Mouse (Mus musculus): ENCODE data around the gene Chsy1. TPM values are rescaled to one million over a fixed set of nuclear protein-coding genes. Genes with fewer than 3 reads are reported as not detected.
"Not testable (repeated sequence)": the region's sequence is repeated elsewhere in the genome, so short reads cannot be mapped to it uniquely, and the experiment has no call there.

Gene Chsy1
- total RNA-seq, 4 experiments from 2014 or later, result 13.8 to 15.8 (median 15.0) TPM

DNA sequence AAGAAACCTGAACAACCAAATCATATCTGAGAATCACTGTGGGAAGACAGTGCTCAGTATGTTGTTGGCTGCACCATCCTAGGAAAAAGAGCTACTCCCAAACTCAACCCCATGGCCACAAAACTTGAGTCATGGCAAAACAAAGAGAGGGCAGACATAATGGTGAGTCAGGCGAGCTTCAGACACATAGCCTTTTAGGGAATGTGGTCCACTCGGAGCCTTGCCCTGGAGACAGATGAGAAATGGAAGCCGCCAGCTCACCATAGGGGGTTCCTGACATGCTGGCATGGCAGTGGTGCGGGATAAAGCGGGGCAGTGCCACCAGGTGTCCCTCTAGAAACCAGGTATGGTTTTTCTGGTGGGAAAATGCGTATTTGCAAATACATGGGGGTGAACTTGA, 68.8 kb downstream of the Chsy1 start:
- DNase-seq, result no peak

GRCm38 (mm10) chr7:66179120-66179581, 69.8 kb downstream of the Chsy1 start:
- peak; percentile 54 for DNase-seq

DNA sequence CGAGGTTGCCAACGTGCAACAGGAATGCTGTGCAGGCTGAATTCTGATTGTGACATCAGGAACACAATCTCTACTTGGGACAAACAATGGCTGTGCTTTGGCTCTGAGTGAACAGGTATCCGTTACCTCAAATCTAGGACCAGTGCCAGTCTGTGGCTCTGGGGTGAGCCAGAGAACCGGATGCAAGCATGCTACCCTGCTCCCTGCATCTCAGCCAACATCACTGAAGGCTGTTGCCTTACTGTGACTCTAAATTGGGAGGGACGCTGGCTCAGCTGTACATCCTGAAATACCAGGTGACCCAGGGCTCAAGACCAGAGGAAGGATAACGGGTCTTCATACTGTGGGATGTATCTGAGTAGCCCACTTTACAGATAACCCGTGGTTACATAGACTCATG, 70.4 kb downstream of the Chsy1 start:
- DNase-seq, result no peak

DNA sequence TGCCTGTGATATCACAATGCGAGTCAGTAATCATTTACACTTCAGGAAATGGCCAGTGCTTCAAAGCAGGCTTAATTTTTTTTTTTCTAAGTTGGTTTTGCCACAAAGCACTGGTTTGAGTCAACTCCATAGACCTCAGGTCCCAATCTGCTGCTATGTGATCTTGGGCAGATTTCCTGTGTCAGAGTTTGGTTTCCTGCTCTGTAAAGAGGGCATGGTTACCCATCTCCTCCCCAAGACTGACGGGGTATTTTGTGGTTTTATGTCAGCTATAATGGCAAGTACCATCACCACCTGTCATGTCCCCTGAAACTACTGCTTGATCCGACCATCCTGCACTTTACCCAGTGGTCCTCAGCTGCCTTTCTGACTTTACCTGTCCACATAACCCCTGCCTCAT, 70.9 kb downstream of the Chsy1 start:
- no peak for DNase-seq

GRCm38 (mm10) chr7:66180711-66181365, 71.5 kb downstream of the Chsy1 start:
- DNase-seq, result peak; percentile 65

DNA sequence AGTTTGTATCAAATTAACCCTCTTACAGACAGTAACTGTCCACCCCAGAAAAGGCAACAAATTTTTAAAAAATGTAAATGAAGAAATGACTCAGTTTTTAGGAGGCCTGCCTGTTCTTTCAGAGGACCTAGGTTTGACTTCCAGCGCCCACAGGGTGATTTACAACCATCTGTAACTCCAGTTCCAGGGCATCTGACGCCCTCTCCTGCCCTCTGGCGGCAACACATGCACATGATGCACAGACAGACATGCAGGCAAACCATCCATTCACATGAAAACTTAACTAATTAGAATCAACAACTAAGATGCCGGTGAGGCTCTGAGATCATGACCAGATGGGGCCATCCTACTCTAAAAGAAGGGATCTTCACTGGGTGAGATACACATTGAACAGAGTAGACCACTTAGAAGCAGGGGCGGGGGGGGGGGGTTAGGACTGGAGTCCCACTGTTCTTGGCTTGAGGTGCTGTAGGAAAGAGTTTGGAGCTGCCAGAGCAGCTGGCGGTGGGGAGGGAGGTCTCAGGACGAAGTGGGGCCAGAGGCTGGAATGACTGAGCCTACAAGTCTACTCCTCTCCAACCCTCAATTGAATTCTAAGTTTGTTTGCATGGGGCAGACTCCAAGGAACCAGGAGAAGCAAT, 72.9 kb downstream of the Chsy1 start:
- no peak for DNase-seq

- no peak for DNase-seq
These were observed 74.1 kb downstream of the Chsy1 start for GRCm38 (mm10) chr7:66183404-66183803.

DNA sequence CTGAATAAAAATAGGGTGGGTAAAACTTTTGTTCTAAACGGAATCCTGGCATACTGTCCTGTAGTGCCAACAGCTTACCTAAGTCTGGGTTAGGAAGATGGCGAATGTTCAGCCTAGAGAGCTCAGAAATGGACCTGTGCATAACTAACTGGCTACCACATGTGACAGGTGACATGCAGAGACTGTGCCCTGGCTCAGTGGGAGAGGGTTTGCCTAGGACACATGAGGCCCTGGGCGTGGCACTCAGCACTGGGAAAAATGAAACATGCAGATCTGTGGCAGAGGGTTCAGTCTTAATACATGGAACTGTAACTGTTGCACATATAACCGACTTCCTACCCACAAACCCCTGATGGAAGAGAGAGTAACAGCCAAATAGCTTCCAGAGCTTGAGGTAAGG, 74.7 kb downstream of the Chsy1 start:
- DNase-seq, result no peak

DNA sequence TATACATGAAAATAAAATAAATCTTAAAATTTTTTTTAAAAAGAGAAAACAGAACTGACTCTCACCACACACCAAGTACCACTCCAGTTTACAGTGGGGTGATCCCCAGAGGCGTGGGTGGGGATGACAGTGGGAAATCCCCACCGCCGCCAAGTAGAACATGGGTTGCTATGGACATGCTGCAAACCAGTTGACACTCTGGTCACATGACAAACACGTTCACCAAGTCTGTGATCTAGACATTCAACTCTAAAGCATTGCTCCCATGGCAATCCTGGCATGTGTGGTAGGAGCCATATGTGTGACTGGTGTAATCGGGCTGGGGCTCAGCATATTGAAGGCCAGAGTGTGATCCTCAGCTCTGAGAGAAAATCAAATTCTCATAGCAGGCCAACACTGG, 76.1 kb downstream of the Chsy1 start:
- DNase-seq, result no peak

GRCm38 (mm10) chr7:66187581-66188231, 78.4 kb downstream of the Chsy1 start:
- DNase-seq, result no peak

DNA sequence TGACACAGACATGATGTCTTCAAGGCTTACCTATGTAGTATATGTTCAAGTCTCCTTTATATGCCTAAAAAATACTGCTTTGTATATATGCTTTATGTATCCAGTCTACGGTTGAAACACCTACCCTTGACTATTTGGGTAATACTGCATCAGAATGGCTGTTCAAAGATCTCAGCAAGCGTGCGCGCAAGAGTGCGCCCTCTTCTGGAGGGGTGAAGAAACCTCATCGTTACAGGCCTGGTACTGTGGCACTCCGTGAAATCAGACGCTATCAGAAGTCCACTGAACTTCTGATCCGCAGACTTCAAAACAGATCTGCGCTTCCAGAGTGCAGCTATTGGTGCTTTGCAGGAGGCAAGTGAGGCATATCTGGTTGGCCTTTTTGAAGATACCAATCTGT, 81.1 kb downstream of the Chsy1 start:
- DNase-seq, result not testable (repeated sequence)

GRCm38 (mm10) chr7:66194511-66194910, 85.2 kb downstream of the Chsy1 start:
- DNase-seq, result no peak

DNA sequence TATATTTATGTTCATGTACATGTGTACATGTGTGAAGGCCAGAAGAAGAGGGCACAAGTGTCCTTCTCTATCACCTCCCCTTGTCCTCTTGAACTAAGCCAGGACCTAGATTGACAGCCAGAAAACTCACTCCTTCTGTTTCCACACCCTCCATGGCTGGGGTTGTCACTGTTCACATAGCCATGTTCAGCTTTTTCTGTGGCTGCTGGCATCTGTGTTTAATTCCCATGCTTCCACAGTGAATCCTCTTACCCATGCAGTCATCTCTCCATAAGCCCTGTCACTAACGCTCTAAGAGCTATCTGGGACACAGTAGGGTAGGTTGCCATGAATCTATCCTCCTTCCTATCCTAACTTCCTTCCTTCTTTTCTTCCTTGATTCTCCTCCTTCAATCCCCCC, 86.6 kb downstream of the Chsy1 start:
- no peak for DNase-seq

DNA sequence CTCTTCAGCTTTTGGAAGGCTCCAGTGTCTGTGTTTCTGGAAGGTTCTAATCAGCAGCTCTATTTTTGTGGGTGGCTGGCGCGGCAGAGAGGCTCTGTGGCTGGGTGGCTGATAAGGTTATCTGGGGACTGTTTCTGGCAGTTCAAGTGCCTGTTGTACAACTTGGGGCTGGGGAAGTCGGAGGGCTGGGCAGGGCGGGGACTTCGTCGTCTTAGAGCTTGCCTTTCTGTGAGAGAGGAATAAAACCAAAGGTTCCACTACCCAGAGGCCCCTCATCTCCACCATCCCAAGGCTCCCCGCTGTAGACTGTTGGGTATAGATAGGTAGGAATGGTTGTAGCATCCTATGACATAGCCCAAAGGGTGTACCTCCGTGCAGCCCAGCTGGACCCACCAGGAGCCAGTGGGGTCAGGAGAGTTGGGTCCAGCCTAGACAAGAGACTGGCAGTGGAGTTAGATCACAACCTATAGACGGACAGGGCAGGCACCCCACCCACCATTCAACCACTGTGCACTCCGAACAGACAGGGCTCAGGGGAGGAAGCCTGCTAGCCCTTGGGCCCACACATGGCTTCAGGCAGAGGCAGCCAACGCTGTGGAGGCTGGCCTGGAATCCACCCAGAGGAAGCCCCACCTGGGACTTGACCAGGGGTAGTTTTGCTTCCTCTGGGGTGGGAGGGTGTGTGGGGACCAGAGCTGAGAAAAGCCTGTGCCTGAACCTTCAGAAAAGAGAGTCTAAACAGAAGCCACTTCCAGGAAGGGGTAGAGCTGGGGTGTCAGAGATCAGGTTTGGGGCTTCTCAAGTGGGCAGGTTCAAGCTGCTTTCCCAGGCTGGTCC, 87.5 kb downstream of the Chsy1 start:
- DNase-seq, result no peak

DNA sequence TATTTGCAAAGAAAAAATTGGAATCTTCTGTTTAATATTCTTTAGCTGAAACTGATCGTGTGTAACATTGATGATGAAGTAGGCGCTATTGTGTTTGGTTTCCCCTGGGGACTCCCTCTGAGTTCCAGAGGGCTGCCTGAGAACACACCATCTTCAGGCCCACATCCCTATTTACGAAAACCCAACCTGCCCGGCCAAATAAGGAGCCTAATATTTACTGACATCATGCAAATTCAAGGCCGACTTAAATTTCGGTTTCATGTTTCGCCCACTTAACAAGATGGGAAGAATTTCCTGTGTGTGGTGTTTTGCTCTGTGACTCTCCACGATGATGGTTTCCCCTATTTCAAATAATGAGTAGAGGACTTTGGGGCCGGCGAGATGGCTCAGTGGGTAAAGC, 89.1 kb downstream of the Chsy1 start:
- no peak for DNase-seq

GRCm38 (mm10) chr7:66199391-66199831, 90.1 kb downstream of the Chsy1 start:
- DNase-seq, result peak; percentile 52

GRCm38 (mm10) chr7:66200383-66200782, 91.1 kb downstream of the Chsy1 start:
- no peak for DNase-seq

- no peak for DNase-seq
These were observed 91.6 kb downstream of the Chsy1 start for GRCm38 (mm10) chr7:66200791-66201450.

DNA sequence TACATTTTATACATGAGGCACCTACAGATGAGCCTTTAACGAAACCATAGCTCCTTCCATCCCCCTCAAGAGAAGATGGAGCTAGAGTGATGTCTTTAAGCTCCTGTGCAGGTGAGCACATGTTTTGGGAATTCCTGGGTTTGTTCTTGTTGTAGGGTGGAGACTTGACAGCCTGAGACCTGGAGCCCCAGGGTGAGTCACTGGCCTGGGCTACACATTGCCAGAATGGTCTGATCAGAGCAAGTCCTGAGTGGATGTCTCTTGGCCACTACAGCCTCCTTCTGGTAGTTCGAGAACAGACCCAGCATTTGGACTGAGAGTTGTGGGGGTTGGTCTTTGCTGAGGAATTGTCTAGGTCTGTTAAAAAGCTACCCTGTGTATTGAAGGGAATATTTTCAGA, 92.3 kb downstream of the Chsy1 start:
- no peak for DNase-seq

- DNase-seq, result no peak
These were observed 100.6 kb downstream of the Chsy1 start for GRCm38 (mm10) chr7:66209920-66210319.

GRCm38 (mm10) chr7:66212887-66213286, 103.6 kb downstream of the Chsy1 start:
- no peak for DNase-seq

GRCm38 (mm10) chr7:66214477-66214876, 105.2 kb downstream of the Chsy1 start:
- DNase-seq, result no peak
